Mouse (Mus musculus): Measurements from ENCODE around the gene Spi1.
"Not testable (repeated sequence)": the region's sequence is repeated elsewhere in the genome, so short reads cannot be mapped to it uniquely, and the experiment has no call there.

Spi1 gene

DNA sequence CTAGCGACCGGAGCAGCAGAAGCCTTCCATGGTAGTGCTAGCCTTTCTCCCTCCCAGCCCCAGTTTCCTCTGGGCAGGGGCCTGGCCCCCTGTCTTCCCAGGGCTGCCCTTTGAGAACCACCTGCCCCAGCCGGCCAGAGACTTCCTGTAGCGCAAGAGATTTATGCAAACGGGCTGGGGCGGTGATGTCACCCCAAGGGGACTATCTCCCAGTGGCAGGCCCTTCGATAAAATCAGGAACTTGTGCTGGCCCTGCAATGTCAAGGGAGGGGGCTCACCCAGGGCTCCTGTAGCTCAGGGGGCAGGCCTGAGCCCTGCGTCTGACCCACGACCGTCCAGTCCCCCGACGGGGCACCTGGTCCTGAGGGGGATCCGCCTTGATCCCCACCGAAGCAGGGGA, 14.3 kb downstream of the Spi1 start:
- no peak for DNase-seq (ENCODE audit: low spot score)

DNA sequence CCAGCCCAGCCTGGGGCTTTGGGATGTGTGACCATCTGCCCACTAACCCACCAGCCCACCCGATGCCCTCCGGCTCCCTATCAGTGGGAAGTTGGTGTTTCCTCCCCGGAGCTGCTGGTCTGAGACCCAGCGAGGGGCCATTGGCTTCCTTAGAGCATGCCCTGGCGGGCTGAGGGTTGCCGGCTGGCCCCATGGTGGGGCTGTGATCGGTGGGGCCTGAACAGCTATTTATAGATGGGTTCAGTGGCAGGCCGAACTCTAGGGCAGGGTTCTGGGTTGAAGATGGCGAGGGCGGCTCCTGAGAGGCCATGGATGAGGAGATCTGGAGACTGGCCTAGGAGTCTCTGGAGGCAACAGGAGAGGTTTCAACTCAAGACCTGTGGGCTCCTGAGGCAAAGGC, 14.8 kb downstream of the Spi1 start:
- no peak for DNase-seq (ENCODE audit: low spot score)

DNA sequence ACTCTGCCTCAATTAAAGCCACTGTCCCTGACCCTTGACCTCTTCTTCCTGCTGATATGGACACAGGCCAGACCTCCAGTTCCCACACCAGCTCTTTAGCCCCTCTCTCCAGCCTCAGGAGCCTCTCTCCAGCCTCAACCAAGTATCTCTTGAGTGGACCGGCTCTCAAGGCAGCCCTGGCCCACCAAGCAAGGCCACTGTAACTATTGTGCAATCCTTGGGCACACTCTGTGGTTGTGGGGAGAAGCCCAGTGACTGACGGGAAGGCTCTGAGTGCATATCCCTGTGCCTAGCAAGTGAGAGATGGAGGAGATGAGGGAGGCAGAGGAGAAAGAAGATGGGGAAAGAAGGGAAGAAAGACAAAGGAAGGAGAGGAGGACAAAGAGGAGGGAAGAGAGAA, 16.0 kb downstream of the Spi1 start:
- DNase-seq (ENCODE audit: low spot score), result no peak

DNA sequence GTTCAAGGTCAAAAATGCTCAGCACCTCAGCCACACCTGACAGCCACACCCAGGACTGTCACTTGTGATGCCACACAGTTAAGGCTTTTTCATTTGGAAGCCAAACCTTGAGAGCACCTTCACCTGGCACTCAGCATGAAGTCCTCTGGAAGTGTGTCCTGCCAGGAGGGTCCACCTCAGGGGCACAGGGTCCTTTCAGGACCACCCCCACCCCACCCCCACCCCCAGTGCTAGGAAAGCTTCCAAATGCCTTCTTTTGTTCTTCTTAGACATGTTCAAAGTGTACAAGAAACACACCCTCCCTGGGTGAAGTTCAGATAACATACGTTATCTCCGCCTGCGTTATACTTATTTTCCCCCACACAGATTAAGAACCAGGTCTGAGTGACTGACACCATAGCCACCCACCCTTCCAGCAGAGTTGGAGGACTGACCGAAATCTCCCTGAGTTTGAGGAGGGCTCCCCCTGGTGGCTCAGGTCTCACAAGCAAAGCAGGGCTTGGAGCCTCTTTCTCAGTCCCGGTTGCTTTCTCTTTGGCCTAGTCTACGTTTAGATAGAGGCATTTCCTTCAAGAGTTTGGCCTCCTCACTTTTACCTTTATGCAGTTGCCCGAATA, 19.0 kb downstream of the Spi1 start:
- peak; percentile 83 for DNase-seq (ENCODE audit: low spot score)

DNA sequence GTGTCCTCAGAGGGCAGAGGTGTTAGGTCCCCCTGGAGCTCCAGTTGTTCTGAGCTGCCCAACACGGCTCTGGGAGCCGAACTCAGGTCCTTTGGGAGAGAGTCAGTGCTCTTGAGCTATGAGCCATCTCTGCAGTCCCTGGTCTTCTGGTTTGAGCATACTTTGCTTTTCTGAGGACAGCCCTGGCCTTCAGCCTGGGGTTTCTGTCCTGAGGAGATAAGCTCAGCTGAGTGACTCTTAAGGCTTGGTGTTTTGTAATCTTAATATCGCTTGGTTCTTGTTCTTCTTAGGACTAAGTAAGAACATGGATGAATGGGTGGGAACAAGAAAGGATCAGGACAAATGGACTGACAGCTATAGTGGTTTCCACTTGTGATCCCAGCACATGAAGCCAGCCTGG, 26.0 kb downstream of the Spi1 start:
- no peak for DNase-seq (ENCODE audit: low spot score)

DNA sequence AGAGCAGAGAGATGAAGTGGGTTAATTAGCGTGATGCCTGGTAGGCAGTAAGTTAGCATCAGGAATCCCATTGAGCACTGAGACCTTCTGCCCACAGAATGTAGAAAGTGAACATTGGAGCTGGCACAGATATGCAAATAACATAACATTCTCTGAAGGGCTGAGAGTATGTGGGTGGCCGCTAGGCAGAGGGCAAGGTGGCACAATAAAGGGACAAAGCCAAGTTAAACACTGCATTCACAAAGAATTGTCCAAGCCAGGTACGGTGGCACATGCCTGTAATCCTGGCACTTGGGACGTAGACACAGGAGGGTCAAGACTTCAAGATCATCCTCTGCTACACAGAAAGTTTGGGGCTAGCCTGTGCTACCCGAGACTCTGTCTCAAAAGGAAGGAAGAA, 27.1 kb downstream of the Spi1 start:
- DNase-seq (ENCODE audit: low spot score), result no peak

DNA sequence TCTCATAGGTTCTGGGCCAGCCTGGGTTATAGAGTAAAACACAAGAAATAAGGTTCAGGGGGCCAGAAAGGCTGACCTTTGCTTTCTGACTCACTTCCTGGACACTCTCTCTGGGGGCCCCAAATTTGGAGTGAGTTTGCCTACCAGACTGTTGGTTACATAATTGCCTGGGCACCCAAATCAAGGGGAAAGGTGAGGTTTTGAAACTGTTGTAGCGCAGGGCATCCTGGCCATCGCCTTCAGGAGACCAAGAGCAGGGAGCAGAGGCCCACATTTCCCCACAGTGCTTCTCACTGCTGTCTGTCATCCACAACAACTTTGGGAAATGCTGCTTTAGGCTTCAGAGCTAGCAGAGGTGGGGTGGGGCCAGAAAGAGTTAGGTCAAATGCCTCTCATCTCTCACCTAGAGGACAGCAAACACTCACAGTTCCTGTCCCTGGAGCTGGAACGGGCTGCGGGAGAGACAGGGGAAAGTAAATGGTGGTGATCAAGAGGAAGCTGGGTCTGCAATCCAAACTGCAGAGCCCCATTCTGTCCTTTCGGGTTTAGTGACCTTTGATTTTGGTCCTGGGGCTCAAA, 27.7 kb downstream of the Spi1 start:
- DNase-seq (ENCODE audit: low spot score), result no peak

DNA sequence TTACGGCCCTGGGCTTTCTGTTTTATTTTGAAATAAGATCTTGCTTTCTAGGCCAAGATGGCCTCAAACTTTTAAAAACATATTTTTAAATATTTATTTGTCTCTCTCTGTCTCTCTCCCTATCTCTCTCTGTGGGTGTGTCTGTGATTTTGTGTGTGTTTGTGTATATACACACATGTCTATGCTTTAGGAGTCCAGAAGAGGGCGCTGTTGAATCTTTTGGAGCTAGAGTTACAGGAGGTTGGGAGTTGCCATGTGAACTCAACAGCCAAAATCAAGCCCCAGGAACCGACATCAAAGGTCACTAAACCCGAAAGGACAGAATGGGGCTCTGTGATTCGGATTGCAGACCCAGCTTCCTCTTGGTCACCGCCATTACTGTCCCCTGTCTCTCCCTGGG, 28.2 kb downstream of the Spi1 start:
- DNase-seq (ENCODE audit: low spot score), result no peak

DNA sequence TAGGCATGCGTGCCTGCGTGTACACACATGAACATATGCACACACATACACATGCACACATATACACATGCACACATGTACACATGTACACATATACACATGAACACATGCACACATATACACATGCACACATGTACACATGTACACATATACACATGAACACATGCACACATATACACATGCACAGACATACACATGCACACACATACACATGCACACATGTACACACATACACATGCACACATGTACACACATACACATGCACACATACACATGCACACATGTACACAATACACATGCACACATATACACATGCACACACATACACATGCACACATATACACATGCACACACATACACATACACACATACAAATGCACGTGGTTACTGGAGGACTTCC, 29.6 kb downstream of the Spi1 start:
- DNase-seq (ENCODE audit: low spot score), result not testable (repeated sequence)

DNA sequence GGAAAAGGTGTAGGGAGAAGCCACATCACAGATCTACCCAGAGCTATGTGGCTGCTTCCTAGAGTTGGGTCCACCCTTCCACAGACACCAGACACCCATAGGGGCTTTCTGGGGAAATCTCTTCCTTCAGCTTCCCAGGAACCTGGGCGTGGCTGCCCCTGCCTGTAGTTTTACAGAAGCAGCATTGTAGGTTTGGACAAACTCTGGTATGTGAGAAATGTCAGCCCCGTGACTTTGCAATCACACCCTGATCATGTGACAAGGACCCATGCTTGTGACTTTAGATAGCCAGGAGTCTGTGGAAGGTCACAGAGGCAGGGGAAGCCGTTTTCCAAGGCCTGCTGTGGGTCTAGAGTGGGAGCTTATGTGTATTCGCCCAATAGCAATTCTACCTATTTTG, 30.3 kb downstream of the Spi1 start:
- no peak for DNase-seq (ENCODE audit: low spot score)

DNA sequence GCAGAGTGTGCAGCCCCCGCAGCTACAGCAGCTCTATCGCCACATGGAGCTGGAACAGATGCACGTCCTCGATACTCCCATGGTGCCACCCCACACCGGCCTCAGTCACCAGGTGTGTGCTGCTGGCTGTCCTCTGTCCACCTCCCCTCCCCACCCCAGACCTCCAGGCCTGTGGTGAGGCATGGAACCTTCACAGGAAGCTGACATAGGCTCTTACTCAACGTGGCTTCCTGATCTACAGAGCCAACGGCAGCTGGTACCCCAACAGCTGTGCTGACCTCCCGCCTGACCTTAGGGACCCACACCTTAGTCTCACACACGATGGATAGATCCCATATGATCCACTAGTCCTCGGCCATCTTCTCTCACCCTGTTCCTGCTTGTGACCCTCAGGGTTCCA, 31.1 kb downstream of the Spi1 start:
- no peak for DNase-seq (ENCODE audit: low spot score)

DNA sequence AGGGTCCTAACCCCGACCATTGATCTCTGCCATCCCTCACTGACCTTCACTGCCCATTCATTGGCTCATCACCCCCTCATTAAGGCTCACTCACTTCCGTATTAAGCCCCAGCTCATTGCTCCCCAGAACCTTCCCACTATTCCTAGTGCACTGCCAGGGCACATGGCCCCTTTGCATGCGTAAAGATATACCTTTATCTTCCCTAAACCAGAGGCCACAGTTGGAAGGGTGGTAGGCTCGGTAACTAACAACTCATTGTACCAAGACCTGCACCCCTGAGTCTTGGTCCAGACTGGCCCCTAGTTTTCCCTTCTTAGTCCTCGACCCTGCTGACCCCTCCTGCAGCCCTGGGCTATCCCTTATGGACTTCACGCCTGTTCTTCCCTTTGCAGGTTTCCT, 31.7 kb downstream of the Spi1 start:
- DNase-seq (ENCODE audit: low spot score), result no peak

DNA sequence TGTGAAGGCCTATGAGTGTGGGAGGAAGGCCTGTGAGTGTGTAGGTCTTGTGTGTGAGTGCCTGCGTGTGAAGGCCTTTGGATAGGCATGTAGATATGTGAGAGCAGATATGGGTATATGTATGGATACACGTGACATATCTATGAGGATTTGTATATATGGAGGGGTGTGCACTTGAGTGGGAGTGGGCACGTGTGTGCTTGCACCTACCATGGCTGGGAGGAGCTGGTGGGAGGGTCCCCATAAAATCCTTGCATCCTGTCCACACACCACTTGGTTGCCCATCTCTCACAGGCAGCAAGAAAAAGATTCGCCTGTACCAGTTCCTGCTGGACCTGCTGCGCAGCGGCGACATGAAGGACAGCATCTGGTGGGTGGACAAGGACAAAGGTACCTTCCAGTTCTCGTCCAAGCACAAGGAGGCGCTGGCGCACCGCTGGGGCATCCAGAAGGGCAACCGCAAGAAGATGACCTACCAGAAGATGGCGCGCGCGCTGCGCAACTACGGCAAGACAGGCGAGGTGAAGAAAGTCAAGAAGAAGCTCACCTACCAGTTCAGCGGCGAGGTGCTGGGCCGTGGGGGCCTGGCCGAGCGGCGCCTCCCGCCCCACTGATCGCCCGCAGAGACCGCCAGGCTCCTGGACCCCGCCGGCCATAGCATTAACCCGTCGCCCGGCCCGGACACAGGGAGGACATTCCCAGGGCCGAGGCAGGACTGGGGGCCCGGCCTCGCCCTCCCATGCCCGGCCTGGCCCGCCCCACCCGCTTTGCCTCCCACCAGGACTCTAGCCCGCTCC, 32.8 kb downstream of the Spi1 start:
- peak; percentile 99 for DNase-seq (ENCODE audit: low spot score)

DNA sequence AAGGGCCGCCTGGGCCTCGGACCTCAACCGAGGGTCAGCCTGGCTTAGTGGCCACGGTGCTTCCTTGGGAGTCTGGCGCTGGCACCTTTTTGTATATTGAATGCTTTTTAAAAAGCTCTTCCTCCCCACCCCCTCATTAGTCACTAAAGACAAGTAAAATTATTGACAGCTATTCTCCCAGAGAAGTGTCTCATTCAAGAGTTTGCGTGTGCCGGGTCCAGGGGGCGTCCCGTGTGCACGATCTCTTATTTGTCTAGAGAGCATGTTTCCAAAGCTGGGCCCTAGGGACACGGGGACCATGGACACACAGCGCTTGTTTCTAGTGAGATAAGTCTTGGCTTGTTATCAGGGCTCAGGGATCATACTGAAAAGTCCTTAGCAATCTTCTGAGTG, 33.4 kb downstream of the Spi1 start:
- no peak for DNase-seq (ENCODE audit: low spot score)

DNA sequence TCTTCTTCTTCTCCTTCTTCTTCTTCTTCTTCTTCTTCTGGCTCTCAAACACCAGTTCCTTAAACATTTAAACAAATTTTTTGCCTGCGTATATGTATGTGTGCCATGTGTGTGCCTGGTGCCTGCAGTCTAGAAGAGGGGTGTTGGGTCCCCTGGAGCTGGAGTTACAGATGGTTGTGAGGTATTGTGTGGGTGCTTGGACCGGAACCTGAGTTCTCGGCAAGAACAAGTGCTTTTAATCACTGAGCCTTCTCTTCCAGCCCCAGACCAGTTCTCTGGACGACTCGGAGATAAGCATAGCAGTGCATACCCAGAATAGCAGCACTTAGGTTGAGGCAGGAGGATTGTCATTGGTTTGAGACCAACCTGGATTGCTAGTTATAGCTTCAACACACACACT, 34.7 kb downstream of the Spi1 start:
- no peak for DNase-seq (ENCODE audit: low spot score)

DNA sequence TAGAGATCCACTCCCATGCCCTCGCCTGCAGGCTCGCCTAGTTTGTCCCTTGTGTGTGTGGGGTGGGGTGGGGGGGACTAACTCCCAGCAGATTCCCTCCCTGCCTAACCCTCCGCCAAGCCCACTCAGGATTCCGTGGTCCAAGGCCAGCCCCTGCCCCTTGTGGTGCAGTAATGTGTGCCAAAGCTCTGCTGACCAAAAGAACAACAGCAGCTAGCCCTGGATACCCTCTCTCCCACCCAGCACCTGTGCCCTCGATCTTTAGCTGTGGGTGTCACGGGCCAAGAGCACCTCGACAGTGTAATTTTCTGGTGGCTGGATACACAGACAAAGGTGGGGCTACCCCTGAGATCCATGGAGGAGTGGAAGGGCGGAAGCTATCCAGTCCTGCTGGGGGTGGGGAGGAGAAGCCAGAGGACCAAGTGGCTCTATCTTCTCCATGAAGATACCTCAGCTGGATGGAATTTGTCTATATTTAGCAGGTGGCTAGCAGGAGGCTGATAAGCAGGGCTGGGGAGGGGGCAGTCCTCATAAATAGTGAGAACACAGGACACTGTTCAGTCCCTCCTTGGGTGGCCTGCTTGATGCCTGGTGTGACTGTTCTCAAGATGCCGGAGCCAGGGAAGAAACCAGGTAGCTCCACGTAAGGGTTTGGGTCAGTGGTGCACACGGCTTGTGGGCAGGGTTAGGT, 35.5 kb downstream of the Spi1 start, which contains the start of gene Mybpc3:
Mybpc3 (plus strand) TSS at position 560 of the 691 bp plus-strand sequence.
- no peak for DNase-seq (ENCODE audit: low spot score)

DNA sequence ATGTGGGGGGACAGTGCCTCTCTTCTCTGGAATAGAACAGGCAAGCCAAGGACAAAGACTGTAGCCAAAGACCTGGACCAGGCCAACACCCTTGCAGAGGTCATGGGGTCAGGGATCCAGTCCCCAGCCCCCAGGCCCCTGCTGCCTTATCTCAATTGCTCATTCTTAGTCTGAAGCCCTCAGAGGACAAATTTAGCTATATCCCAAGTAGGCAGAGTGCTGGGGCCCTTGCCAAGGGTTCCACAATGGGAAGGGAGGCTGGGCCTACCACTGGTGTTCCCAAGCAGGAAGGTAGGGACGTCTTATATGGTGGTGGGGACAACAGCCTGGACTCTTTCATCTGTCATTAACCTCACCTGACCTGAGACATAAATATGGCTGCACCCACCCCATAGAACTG, 36.5 kb downstream of the Spi1 start:
- DNase-seq (ENCODE audit: low spot score), result no peak

DNA sequence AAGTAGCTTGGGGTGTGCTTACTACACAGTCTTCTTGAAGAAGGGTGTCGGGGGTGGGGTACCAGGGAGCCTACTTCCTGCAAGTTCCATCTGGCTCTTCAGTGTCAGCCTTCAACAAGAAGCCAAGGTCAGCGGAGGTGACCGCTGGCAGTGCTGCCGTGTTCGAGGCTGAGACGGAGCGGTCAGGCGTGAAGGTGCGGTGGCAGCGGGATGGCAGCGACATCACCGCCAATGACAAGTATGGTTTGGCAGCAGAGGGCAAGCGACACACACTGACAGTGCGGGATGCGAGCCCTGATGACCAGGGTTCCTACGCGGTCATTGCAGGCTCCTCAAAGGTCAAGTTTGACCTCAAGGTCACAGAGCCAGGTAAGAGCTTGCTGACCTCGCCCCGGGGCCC, 36.9 kb downstream of the Spi1 start:
- no peak for DNase-seq (ENCODE audit: low spot score)

DNA sequence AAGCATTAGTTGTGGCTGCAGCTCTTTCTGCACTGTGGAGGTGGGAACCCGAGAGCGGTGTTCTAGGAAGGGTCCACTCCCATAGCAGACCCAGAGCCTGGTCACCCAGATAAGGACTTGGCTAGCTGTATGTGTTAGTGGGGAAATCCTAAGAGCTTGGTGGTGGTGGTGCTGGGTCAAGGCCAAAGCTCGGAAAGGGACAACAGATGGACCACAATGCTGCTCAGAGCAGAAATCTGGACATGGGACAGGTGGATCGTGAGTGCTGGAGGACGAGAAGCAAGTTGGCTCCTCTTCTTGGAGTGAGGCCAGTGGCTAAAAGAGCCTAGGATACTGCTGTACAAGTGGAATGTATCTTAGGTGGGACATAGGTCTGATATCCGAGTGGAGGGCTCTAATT, 37.4 kb downstream of the Spi1 start:
- no peak for DNase-seq (ENCODE audit: low spot score)

DNA sequence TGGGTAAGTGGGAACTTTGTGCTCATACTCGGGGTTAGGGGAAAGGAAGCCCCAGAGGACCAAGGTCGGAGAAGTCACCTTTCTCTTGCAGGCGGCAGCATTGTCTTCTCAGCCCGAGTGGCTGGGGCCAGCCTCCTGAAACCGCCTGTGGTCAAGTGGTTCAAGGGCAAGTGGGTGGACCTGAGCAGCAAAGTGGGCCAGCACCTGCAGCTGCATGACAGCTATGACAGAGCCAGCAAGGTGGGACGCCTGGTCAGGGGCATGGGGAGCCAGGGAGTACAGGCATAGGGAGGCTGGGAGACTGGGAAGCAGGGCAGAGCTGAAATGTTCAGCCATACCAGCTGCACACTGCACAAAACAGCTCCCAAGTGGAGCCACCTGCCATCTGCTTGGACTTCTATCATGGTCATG, 38.1 kb downstream of the Spi1 start:
- DNase-seq (ENCODE audit: low spot score), result no peak

DNA sequence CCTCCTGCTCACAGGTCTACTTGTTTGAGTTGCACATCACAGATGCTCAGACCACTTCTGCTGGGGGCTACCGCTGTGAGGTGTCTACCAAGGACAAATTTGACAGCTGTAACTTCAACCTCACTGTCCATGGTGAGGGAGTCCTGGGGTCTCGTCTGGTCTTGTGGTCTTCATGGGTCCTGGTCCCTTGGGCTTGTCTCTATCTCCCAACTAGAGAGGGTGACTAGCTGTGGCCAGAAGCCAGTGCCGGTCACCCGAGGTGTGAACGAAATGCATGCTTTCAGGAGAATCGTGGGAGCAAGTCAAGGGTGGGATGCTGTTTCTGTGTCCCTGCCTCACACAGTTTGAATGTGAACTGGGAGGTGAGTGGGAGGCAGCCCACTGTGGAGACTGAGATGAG, 38.8 kb downstream of the Spi1 start:
- DNase-seq (ENCODE audit: low spot score), result no peak

DNA sequence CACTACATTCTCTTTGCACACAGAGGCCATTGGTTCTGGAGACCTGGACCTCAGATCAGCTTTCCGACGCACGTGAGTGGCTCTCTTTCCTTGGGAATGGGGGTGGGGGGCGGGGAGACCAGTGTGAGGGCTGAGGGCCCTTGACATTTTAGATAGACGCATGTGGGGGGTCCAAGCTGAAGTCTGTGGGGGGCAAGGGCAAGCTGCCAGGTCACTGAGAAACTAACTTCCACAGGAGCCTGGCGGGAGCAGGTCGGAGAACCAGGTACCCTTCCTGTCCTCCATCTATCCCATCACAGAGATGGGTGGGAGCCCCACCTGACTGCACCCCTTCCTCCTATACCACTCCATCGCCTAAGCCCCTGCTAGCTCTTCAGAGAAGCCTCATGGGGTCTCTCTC, 39.3 kb downstream of the Spi1 start:
- DNase-seq (ENCODE audit: low spot score), result no peak

DNA sequence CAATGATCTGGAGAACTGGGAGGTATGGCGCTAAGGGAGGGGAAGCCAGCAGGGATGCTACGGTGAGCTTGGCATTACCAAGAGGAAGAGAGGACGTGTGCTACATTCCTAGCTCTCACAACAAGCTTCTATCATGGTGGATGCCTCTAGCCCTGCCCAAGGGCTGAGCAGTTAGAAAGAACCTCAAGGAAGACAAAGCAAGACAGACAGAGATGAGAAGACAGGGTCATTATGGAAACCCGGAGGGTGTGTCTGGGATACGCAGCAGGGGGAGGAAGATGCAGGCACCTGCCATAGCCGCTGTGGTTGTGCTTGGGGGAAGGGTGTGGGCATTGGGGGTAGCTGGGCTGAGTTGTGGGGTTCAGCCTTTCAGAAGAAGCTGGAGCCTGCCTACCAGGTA, 41.3 kb downstream of the Spi1 start:
- DNase-seq (ENCODE audit: low spot score), result no peak

All from ovary, postnatal 14 days (tissue).